Mouse (Mus musculus) urinary bladder, postnatal 14 days (tissue): ENCODE results near the gene Pla2g3.

Experiments used
- DNase-seq: peaks from one replicate; pipeline ENCODE4 v3.0.0; 2021; ENCODE audit warnings: low spot score

The Pla2g3 gene

DNA sequence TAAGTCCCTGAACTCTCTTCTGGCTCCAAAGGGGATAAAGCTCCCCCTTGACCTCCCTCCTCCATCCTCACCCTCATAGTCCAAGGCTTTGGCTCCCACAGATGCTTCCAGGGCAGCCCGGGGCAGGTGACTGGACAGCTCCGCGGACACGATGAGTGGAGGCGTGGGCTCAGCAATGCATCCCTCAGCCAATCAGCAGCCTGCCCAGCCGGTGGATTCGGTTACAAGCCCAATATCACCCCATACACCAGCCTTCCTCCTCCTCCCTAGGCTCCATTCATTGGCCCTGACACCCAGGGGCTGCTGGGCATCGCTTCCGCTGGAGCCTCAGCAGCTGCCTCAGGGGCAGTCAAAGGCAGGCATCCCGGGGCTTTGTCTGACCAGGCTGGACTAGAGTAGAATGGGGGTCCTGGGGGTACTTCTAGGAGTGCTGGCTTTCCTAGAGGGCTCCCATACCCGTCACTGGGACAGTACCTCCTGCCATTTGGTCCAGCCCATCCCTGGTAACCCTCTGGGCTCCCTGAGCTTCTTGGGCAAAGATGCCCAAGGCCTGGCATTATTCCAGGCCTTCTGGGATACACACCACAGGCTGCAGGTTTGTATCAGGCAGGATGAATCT, at the start of gene Pla2g3:
Gene Pla2g3, plus strand, starts transcription at position 333 of the 619 bp plus-strand sequence.
- no peak for DNase-seq

DNA sequence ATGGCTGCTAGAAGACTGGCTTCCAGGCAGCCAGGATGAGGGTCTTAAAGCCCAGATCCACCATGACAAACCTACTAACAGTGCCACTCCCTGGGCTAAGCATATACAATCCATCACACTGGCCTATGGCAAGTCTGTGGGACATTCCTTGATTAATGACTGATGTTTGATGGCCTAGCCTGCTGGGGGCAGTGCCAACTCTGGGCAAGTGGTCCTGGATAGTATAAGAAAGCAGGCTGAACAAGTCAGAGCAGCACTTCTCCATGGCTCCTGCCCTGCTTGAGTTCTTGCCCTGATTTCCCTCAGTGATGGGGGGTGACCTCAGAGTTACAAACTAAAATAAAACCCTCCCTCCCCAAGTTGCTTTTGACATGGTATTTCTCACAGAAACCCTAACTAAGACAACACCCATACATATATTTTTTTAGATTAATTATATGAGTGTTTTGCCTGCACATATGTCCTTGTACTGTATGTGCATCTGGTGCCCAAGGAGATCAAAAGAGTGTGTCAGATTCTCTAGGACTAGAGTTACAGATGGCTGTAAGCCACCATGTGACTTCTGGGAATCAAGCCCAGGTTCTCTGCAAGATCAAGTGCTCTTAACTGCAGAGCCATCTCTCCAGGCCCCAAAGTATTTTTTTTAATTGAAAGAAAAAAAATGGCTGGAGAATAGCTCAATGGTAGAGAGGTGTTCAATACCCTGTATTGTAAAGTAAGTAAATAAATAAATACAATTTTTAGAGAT, 46.2 kb upstream of the Pla2g3 start:
- no peak for DNase-seq

DNA sequence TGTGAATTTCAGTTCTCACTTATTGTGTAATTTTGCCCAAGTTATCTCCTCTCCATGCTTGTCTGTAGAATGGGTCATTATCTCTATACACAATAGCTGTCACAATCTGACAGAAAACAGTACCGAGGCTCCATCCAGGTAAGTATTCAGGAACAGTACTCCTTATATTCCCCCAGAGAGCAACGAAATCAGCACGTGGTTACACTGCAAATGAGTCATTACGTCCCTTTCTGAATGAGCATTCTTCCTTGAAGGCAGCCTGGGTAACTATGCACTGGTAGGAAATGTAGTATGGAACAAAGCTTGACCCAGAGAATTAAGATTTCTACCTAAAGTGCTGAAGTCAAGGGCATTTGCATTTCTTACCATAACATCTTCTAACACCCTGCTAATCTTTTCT, 45.4 kb upstream of the Pla2g3 start:
- no peak for DNase-seq

DNA sequence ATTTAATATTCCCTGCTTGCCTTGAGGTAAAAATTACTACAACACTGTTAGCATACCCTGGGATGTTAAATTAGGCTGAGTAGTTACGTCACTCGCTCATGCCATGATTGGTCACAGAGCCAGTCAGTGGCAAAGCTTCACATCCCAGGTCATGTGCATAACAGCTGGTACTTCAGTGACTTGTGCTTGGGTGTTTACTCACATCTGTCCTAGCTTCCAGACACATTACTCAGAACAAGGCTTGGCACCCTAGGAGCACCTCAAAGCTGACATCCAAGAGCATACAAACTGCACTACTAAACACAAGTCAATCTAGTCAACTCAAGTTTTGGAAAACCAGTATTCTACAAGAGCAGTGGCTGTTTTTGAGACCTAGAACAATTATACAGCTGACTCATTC, 45.0 kb upstream of the Pla2g3 start:
- DNase-seq = no peak

DNA sequence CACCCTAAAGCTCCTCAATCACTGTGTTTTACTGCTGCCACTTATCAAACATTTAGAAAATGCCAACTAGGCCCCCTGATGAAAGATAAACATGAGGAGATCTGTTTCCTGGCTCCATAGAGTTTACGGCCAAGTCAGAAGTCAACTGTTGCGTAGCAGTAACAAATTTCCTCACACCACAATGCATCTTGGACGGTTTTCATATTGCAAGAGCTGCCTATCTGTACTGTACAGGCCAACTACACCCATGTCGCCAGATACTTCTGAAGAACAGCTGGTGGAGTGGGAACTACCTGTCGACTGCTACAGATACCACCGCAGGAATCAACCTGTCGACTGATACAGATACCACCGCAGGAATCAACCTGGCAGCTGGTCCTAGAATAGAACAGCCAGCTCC, 43.2 kb upstream of the Pla2g3 start:
- DNase-seq = no peak

DNA sequence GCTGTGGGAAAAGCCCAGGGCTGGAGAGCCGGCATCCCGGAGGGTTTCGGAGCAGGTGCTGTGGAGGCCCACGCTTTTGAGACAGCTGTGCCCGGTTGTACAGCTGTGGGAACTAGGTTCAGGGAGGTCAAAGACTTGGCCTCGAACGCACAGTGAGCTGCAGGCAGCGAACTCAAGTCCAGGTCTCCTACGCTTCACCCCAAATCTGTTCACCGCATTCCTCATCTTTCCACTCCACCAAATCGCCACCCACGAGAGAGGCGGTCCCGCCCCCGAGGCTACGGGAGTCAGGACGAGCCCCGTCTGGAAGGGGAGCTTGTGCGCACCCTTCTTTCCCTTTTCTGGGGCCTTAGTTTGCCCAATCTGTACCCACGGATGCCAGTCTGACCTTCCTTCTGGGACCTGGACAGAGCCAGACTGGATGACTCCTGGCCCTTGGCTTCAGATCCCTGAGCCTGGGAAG, 36.4 kb upstream of the Pla2g3 start:
- DNase-seq = peak; percentile 62

DNA sequence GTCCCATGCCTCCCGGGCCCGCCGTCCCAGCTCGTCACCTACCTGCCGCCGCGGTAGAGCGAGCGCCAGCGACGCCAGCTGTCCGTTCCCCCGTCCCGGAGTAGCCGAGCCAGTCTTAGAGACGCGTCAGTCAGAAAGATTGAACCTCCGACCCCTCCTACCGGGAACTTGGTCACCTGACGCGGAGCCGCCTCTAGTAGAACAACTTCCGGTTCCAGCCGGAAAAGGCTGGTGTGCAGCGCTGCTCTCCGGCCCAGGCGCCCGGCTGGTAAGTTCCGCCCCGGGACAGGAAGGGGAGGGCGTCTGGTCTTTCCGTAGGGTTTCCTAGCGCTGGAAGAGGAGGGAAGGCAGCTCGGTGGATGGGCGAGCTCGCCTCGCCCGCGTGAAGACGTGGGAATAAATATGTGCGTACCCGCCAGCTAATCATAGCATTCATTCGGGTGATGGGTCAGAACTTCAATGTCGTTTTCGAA, 35.9 kb upstream of the Pla2g3 start, which contains the start of gene Rnf185:
Gene Rnf185, minus strand, starts transcription at position 197 of the 473 bp plus-strand sequence.
- DNase-seq = peak; percentile 94

DNA sequence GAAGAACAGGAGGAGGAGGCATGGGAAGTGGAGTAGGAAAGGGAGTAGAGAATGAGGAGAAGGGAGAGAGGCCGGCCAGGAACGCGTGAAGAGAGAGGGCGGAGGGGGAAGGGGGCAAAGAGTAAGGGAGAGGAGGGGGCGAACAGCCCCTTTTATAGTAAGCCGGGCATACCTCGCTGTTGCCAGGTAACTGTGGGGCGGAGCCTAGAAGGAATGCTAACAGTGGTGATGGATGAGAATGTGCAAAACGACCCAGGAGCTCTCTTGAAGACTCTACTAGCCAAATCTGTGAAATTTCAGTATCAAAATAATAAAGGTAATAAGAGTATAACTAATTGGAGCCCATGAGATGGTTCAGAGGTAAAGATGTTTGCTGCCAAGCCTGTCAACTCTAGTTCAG, 35.3 kb upstream of the Pla2g3 start:
- DNase-seq = peak; percentile 20

DNA sequence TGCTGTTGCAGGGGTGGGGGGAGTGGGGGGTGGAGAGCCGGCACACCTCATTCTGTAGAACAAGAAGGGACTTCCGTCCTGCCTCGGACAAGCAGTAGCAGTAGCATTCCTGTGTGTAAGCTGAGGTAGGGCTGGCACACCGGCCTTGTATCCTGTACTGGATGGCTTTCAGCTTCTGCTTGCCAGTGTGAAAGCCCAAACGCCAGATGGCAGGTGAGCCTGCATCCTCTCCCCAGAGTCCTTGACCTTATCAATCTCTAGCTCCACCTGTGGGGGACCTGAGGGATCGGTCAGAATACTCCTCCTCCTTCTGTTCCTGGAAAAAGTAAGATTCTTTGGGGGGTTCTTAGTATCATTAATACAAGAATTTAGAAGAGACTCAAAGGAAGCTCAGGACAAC, 34.6 kb upstream of the Pla2g3 start:
- peak; percentile 14 for DNase-seq

DNA sequence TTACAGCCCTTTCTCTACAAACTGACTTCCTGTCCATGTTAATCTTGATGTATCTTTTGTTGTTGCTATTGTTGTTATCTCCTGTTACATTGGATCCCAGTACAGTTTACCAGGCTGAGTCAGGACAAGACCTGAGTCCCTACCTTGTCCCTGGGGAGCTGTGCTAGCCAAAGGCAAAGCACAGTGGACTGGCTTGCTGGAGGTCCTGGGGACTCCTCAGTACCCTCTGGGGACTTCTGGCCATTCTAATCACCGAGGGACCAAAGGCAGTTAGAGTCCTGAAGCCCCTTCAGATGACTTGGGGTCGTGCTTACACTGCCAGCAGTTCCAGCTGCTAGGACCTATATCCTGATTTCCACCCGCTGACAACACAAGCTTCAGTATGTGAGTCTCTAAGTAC, 33.6 kb upstream of the Pla2g3 start:
- no peak for DNase-seq

DNA sequence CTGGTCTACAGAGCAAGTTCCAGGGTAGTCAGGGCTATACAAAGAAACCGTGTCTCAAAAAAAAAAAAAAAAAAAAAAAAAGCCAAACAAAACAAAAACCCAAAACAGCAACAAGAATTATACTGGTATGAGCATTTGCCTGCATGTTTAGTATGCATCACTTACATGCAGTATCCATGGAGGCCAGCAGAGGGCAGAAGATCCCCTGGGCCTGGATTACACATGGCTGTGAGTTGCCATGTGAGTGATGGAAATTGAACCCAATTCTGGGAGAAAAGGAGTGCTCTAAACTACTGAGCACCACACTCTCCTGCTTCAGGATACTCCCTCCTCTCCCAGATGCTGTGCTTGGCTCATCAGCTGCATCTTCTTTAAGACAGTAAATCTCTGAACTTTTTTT, 31.7 kb upstream of the Pla2g3 start:
- DNase-seq = peak; percentile 71

DNA sequence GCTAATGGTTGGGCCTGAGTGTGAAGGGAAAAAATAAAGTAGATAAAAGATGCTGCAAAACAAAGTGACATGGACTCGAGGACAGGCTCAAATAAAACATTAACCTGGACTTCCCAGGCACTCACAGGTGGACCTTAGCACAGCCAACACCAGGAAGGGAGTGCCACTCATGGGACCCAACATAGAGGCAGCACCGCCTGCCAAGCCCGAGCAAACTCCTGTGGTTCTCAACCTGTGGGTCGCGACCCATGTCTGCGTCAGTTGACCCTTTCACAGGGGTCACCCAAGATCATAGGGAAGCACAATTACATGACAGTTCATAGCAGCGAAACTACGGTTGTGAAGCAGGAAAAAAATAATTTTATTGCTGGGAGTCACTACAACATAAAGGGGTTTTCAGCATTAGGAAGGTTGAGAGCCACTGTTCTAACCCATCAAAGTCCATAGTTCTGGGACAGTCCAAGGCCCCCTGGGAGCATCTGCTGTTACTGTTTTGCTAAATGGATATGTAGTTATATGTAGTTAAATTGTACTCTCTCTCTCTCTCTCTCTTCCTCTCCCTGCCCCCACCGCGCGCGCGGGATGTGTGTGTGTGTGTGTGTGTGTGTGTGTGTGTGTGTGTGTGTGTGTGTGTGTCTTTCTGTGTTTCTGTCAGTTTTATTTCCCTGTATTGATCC, 29.5 kb upstream of the Pla2g3 start:
- DNase-seq = no peak

DNA sequence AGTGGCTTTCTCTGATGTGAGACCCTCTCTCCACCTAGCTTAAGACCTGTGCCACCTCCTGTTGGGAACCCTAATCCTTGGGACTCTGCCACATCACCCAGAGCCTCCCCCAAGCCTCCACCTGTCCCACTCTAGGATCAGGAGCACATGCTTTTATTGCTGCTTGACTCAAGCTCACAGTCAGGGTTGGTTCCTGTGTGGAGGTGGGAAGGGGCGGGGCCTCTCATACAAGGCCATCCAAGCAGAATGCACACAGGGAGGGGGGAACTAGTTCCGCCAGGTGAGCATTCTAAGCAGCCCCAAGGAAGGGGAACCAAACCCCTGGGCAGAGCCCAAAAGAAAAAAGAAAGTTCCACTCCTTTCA, 29.0 kb upstream of the Pla2g3 start:
- DNase-seq = no peak

DNA sequence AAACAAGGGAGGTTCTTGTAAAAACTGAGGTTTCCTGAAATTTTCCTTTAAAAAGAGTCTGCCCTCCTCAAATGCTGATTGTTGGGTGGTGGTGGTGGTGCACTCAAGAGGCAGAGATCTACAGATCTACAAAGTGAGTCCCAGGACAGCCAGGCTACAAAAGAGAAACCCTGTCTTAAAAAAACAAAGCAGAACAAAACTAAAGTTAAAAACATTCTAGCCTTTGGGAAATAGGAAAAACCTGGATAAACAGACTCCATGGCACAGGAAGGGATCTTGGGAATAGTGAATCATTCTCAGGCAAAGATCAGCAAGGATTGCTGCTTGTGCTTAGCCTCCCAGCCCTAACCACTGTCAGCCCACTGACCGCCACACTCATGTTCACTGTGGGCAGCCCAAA, 25.2 kb upstream of the Pla2g3 start:
- no peak for DNase-seq

DNA sequence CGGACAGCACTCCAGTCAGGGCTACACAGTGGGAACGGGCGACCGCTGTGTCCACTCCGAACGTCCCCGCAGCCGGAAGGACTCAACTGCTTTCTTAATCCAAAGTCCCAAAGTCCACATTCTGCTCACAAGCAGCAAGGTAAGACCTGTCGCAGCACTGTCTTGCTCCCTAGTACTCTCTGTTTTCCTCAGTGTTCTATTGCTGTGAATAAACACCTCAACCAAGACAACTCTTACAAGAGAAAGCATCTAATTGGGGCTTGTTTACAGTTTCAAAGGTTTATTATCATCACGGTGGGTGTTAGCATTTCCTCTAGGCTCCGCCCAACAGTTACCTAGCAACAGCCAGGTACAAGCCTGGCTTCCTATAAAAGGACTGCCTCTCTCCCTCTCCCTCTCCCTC, 16.6 kb upstream of the Pla2g3 start:
- no peak for DNase-seq

DNA sequence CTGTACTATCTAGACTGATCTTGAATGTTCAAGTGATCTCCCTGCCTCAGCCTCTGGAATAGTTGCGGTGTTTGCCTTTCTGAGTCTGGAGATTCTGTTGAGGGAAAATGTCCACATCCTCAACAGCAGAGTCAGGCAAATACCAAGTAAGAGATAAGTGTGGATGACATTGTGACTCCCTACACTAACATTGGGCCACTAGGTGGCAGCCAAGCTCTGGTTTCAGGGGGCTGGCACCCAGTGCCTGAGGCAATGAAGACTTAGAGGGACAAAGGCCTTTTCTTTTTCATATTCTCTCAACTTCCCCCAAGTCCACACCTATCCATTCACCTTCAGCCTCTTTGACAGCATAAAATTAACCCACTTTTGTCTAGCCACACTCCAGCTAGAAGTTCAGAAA, 15.6 kb upstream of the Pla2g3 start:
- peak; percentile 87 for DNase-seq

DNA sequence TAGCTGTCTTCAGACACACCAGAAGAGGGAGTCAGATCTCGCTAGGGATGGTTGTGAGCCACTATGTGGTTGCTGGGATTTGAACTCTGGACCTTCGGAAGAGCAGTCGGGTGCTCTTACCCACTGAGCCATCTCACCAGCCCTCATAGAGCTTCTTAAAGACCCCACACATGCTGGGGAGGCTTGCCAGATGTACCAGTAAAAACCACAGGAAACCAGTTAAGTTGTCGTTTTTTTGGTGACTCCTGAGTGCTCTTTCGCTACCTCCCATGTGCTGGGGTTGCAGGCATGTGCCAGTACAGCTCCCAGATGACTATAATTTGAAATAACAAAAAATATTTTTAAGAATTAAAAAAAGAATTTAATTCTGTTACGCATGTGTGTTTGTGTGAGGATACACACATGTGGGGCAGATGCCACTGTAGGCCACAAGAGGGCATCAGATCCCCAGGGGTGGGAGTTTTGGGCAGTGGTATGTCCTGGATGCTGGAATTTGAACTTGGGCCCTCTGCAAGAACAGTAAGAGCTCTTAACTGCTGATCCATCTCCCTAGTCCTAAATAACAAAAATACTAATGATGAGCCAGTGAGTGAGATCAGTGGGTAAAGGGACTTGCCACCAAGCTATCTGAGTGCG, 13.5 kb upstream of the Pla2g3 start:
- peak; percentile 32 for DNase-seq

DNA sequence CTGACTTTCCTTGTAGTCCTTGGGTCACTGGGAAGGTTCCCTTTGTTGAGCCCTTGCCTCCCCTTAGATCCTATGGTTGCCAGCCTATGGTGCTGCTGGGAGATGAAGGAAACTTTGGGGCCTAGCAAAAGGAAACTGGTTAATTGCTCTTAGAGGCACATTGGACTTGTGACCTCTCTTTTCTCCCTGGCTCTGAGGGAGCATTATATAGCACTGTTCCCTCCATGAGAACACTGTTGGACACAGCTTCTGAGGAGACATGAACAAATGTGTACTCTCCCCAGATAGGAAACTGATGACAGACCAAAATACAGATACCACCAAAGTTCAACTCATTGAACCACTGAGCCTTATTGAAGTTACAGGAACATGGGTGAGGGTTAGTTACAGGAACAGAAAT, 12.6 kb upstream of the Pla2g3 start:
- DNase-seq = no peak

DNA sequence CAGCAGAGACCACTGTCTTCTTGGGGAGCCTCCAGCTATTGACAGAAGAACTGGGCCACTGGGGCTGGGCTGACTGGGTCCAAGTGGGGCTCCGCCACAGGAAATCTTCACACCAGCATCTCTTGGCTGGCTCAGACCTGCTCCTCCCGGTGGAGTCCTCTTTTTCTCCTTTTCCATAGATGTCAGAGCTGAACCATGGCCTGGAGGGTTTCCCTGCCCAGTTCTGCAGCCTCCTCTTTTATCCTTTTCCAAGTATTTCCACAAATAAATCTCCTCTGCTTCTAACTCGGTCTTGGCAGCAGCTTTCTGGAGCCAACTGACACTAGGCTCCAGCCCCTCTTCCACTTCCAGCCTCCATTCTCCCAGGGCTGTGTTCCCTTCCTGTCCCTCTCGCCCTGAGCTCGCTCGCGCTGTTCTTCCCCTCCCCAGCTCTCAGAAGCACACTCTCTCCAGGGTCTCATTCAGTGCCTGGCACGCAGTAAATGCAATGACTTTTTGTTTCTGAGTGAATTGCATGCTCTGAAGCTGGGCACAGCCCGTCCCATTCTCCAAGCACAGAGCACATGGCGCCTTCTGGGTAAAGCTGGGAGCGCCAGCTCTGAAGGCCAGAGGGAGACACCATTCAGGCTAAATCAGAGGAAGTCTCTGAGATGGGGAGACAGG, 4.0 kb upstream of the Pla2g3 start:
- no peak for DNase-seq

DNA sequence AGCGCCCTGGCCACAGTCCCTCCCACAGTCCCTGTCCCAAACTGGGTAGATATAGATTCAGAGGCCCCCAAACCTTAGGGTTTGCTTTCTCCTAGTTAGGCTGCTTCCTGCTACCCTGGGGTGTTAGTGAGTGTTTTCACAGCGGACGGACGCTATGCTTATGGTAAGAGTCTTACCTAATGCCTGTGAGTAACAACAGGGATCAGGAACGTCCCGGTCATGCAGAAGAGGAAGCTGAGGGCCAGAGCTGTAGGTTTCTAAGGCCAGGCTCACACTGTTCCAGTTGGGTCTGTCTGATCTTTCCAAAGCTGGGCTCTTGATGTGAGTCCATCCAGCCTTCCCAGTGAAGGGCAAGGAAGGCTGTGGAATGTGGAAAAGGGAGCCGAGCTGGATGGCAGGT, 1.7 kb upstream of the Pla2g3 start:
- DNase-seq = no peak

DNA sequence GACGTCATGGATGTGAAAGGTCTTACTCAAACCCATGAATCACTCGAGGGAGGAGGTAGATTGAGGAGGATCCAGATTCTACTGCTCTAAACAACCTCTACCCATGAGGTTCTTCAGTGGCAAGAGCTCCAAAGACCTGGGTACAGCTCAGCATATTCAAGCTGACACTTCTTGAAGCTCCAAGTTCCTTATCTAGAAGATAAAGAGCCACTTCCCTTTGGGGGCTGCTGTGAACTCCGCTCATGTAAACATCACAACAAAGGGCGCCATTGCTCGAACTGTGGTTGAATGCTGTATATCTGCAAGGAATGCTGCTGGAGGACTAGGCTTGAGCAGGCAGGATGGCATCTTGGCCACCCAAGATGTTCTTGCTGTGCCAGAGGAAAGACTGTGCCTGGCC, 952 bp downstream of the Pla2g3 start:
- no peak for DNase-seq

DNA sequence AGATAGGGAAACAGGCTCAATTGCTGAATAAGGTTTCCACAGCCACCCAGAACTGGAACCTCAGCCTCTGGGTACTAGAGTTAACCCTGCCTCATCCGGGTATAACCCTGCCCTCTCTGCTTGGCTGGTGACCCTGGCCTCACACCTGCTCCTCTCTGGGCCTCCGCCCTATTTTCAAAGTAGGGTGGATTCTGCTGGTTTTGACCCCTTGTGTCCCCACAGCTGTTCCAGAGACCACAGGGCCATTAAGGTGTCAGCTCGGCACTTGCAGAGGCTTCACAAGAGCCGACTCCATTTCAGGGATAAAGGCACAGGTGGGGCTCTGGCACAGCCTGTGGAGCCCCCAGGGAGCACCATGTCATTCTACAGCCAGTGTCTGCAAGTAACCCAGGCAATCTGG, 4.7 kb downstream of the Pla2g3 start:
- no peak for DNase-seq
